Mouse (Mus musculus) bone marrow macrophage, adult 2 months (primary cell): ENCODE data around the gene 4933417A18Rik. TPM values are rescaled to one million over a fixed set of nuclear protein-coding genes. Genes with fewer than 3 reads are reported as not detected.
"Not testable (repeated sequence)": the region's sequence is repeated elsewhere in the genome, so short reads cannot be mapped to it uniquely, and the experiment has no call there.

Experiments used
- H3K27ac ChIP-seq: 2 replicates; pipeline ENCODE4 v1.5.1; 2012; ENCODE audit warnings: low read depth, low read length; ENCODE audit not compliant: insufficient read depth
- H3K4me1 ChIP-seq: 2 replicates; pipeline ENCODE4 v1.6.1; 2012; ENCODE audit warnings: low read length; ENCODE audit not compliant: control insufficient read depth, insufficient read depth
- H3K4me3 ChIP-seq: 2 replicates; pipeline ENCODE4 v1.5.1; 2012; ENCODE audit warnings: mild to moderate bottlenecking, low read length, moderate library complexity; ENCODE audit not compliant: insufficient read depth
- CTCF ChIP-seq: IDR thresholded peaks from 2 replicates; pipeline ENCODE4 v1.5.1; 2012; ENCODE audit warnings: low read depth, mild to moderate bottlenecking, low read length, moderate library complexity
- POLR2A ChIP-seq: IDR thresholded peaks from 2 replicates; pipeline ENCODE4 v1.6.1; 2012; ENCODE audit warnings: mild to moderate bottlenecking, low read depth, low read length, borderline replicate concordance
- polyA plus RNA-seq: library from polyadenylated mRNA; stranded (reverse); fragments of >200 nt; gene quantifications from 2 replicates; pipeline ENCODE4 v1.2.4, GENCODE M21; 2012; ENCODE audit not compliant: missing spikeins, insufficient read depth, insufficient read length

The 4933417A18Rik gene
- polyA plus RNA-seq, 1 experiment: not detected

GRCm38 (mm10) chr13:34973149-34973548 lies 48.9 kb downstream of the 4933417A18Rik start:
- no peak overlapping the region for H3K27ac ChIP-seq
- TF ChIP-seq POLR2A (no peak), CTCF (no peak)

DNA sequence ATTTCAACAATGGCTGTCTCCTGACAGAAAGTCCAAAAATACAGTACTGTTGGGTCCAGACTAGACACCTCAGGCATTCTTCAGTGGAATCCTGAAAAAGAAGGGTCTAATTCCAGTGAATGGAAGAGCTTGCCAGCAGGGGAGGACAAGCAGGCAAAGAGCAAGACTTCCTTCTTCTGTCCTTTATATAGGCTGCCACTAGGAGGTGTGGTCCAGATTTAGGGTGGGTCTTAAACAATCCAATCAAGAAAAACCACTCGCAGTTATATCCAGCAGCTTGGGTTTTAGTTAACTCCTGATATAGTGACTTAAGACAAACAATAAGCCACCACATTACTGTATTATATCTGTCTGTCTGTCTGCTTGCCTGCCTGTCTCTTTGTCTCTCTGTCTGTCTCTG lies 49.6 kb downstream of the 4933417A18Rik start:
- H3K4me3 ChIP-seq: no peak overlapping the region
- no peaks in the 10 kb centered on the region for H3K4me1 ChIP-seq
- TF ChIP-seq POLR2A (no peak), CTCF (no peak)

More at GRCm38 (mm10) chr13:34973149-34973548, 48.9 kb downstream of the 4933417A18Rik start:
- Histone ChIP-seq H3K4me1 (no peaks in the 10 kb centered on the region), H3K4me3 (no peak overlapping the region)

DNA sequence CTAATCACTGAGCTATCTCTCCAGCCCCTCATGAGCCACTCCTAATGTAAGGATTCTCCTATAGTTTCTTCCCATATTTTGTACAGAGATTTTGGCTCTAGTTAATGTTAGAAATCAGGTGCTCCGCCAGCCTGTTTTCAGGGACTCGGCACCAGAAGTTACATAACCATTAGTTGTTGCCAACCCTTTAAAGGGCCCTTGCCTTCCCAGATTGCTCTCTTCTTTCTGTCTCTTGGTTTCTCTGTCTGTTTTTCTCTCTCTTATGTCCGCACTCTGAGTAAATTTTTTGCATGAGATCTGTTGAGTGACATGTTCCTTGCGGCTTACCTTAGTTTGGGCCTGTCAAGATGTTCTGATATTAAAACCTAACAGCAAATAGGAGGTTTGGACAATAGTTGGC lies 51.9 kb downstream of the 4933417A18Rik start:
- H3K27ac ChIP-seq: no peak overlapping the region
- no peak overlapping the region for H3K4me3 ChIP-seq
- no peaks in the 10 kb centered on the region for H3K4me1 ChIP-seq
- no peak for TF ChIP-seq POLR2A
- no peak for TF ChIP-seq CTCF

More for the DNA sequence above, 49.6 kb downstream of the 4933417A18Rik start:
- H3K27ac ChIP-seq: no peak overlapping the region

GRCm38 (mm10) chr13:34977410-34977809 lies 53.2 kb downstream of the 4933417A18Rik start:
- Histone ChIP-seq H3K4me3 (no peak overlapping the region), H3K27ac (no peak overlapping the region), H3K4me1 (no peaks in the 10 kb centered on the region)
- no peak for TF ChIP-seq CTCF
- TF ChIP-seq POLR2A: no peak

DNA sequence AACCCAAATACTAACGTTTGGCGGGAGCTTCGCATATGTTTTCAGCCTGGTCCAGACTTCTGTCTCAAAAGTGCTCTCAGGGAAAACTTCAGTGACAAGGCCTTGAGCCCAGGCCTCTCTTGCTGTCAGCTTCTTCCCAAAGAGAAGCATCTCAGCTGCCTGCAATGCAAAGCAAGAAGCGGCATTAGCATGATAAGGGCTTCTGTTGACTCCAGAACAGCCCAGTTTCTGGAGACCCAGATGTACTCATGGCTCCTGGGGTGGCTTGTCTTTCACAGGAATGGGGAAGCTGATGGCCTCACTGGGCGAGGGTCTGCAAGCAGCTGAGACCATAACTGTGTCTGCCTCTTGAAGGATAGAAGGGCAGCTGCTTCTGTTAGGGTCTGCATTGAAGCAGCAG lies 54.4 kb downstream of the 4933417A18Rik start:
- H3K4me3 ChIP-seq, H3K4me1 ChIP-seq: not testable (repeated sequence)

GRCm38 (mm10) chr13:34983479-34983878 lies 59.3 kb downstream of the 4933417A18Rik start:
- H3K4me1 ChIP-seq, H3K27ac ChIP-seq, H3K4me3 ChIP-seq: not testable (repeated sequence)

More for the DNA sequence above, 54.4 kb downstream of the 4933417A18Rik start:
- not testable (repeated sequence) for H3K27ac ChIP-seq

GRCm38 (mm10) chr13:34991581-34992273 lies 67.5 kb downstream of the 4933417A18Rik start:
- Histone ChIP-seq H3K4me3 (no peak overlapping the region), H3K27ac (0 out of 2 replicates have a peak overlapping the region, but pooled peaks have one; percentile 9), H3K4me1 (peaks cover 24% of the 10 kb centered on the region)
- TF ChIP-seq POLR2A (no peak), CTCF (no peak)

- Histone ChIP-seq H3K4me1 (peaks cover 24% of the 10 kb centered on the region), H3K27ac (no peak overlapping the region), H3K4me3 (peak overlapping the region; percentile 65)
- TF ChIP-seq CTCF (no peak), POLR2A (no peak)
Measured at GRCm38 (mm10) chr13:34993085-34993484, 68.9 kb downstream of the 4933417A18Rik start.

DNA sequence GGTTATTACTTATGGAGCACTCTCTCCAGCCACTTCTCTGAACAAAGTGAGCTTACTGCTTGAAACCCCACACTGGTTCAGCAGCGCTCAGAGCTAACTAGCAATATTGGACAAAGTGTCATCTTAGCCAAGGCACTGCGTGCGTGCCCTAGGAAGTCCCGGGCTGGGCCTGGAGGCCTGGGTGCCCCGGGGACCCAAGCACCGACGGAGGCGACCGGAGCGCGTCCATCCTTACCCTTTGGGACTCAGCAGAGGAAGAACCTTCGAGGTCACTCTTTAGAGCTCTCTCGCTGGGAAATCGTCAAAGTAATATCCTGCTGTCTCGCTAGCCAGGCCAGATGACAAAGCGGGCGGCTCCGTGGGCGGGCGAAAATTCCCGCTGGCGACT lies 69.4 kb downstream of the 4933417A18Rik start:
- no peak for TF ChIP-seq POLR2A
- no peak for TF ChIP-seq CTCF
- peak overlapping the region; percentile 65 for H3K4me3 ChIP-seq

DNA sequence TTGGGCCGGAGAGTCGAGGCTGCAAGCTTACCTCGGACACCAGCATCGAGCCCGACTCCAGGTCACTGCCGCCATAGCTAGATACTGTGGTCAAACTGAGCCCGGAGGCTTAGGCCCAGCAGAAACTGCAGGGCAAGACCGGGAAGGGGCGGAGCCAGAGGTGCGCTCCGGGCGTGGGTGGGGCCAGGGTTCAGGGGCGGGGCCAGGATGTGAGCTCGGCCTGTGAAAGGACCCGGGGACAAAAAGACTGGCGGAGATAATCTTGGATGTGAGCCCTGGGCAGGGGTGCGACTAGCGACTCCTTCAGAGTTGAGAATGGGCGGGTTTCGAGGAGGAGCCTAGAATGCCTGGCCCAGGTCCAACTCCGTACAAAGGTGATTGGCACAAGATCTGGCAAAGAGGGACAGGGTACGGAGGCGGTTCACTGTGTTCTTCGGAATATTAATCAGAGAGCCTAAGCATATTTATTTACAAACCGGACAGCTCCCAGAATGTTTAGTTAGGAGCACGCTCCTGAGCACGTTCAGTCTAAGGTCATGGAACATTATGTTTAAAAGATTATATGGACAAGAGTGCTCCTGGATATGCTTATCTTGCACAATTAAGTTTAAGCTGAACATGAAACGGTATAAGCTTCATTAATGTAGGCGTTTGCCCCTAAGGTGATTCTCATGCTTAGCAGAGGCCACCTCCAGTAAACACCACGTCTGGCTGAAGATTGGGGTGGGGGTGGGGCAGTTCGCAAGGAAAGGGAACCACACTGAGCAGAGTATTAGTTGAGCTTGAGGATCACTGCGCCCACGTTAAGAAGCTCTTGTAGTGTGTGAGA lies 70.0 kb downstream of the 4933417A18Rik start:
- Histone ChIP-seq H3K27ac (peak overlapping the region; percentile 46), H3K4me1 (peaks cover 24% of the 10 kb centered on the region), H3K4me3 (peak overlapping the region; percentile 65)
- TF ChIP-seq CTCF: no peak
- TF ChIP-seq POLR2A: no peak

More for the DNA sequence above, 69.4 kb downstream of the 4933417A18Rik start:
- H3K27ac ChIP-seq: peak overlapping the region; percentile 46
- H3K4me1 ChIP-seq: peaks cover 24% of the 10 kb centered on the region
